Mouse (Mus musculus) heart, postnatal 0 days (tissue): ENCODE results near the gene Nradd. TPM values are rescaled to one million over a fixed set of nuclear protein-coding genes. Genes with fewer than 3 reads are reported as not detected.

Source experiments
- ATAC-seq: fragments of 200-750 bp; cut with Nextera tagmentation; 2 replicates; pipeline ENCODE4 v1.8.0; 2017; ENCODE audit warnings: low read depth, moderate number of reproducible peaks, moderate library complexity; ENCODE audit not compliant: insufficient read depth
- DNase-seq: peaks from one replicate; pipeline ENCODE4 v3.0.0-alpha.2; 2016; ENCODE audit warnings: low spot score
- H3K27ac ChIP-seq: fragments of 300-500 bp; sonication (generic); 2 replicates; pipeline ENCODE4 v1.5.1; 2014; ENCODE audit warnings: low read depth, mild to moderate bottlenecking
- H3K27me3 ChIP-seq: fragments of 300-500 bp; sonication (generic); 2 replicates; pipeline ENCODE4 v1.6.1; 2014; ENCODE audit warnings: low read length, mixed read lengths; ENCODE audit not compliant: control insufficient read depth, insufficient read depth
- H3K36me3 ChIP-seq: fragments of 300-500 bp; sonication (generic); replicated peaks from 2 replicates; pipeline ENCODE4 v1.6.1; 2014; ENCODE audit warnings: low read length, mixed read lengths; ENCODE audit not compliant: control insufficient read depth, insufficient read depth
- H3K4me1 ChIP-seq: fragments of 300-500 bp; sonication (generic); 2 replicates; pipeline ENCODE4 v1.6.1; 2014; ENCODE audit warnings: antibody characterized with exemption; ENCODE audit not compliant: control insufficient read depth, insufficient read depth
- H3K4me2 ChIP-seq: fragments of 300-500 bp; sonication (generic); 2 replicates; pipeline ENCODE4 v1.6.1; 2014; ENCODE audit warnings: low read depth, mild to moderate bottlenecking, low read length, moderate library complexity
- H3K4me3 ChIP-seq: fragments of 300-500 bp; sonication (generic); 2 replicates; pipeline ENCODE4 v1.5.1; 2014; ENCODE audit warnings: low read depth, low read length
- H3K9ac ChIP-seq: fragments of 300-500 bp; sonication (generic); replicated peaks from 2 replicates; pipeline ENCODE4 v1.6.1; 2014; ENCODE audit warnings: low read depth, low read length, mixed read lengths
- H3K9me3 ChIP-seq: fragments of 300-500 bp; sonication (generic); replicated peaks from 2 replicates; pipeline ENCODE4 v1.6.1; 2016; ENCODE audit warnings: low read length; ENCODE audit not compliant: control insufficient read depth
- CTCF ChIP-seq: IDR thresholded peaks from 2 replicates; pipeline ENCODE4 v1.5.1; 2016; ENCODE audit warnings: antibody characterized with exemption, control low read depth, low read depth
- EP300 ChIP-seq: IDR thresholded peaks from 2 replicates; pipeline ENCODE4 v1.6.1; 2016; ENCODE audit warnings: antibody characterized with exemption, low read depth
- WGBS: fragments of 180-500 bp; shearing (Covaris S2); extraction: QIAGEN DNeasy Blood & Tissue Kit; methylation state at CpG from one replicate; pipeline ENCODE4 v1.1.7; 2014; 5-methylcytosine and 5-hydroxymethylcytosine counted together
- polyA plus RNA-seq: library from polyadenylated mRNA; unstranded; fragments of >200 nt; fragmentation: Nextera tagmentation; extraction: Ambion mirVana; gene quantifications from 2 replicates; pipeline ENCODE4 v1.2.1, GENCODE M21; 2015
- total RNA-seq: library from RNA; depleted of rRNA; stranded (reverse); fragments of >200 nt; gene quantifications from 2 replicates; pipeline ENCODE4 v1.2.3, GENCODE M21; 2014; ENCODE audit warnings: low replicate concordance

Nradd gene
- total and polyA plus RNA-seq, 2 experiments from 2014 or later = 7.9 to 10.4 TPM

- Histone ChIP-seq H3K27me3 (no peaks in the 10 kb centered on the region), H3K4me2 (no peak overlapping the region), H3K27ac (no peak overlapping the region), H3K4me3 (no peak overlapping the region), H3K4me1 (peaks cover 12% of the 10 kb centered on the region; the same call in 1 of the 2 replicates), H3K36me3 (no peaks in the 10 kb centered on the region; the same call in 1 of the 2 replicates), H3K9ac (no peak overlapping the region), H3K9me3 (no peaks in the 10 kb centered on the region)
- no peak for ATAC-seq
- 90% methylated on average over 2 of the region's 2 CpGs for WGBS
- no peak for DNase-seq
- TF ChIP-seq CTCF (no peak), EP300 (no peak)
These were observed 36.0 kb upstream of the Nradd start for GRCm38 (mm10) chr9:110660208-110660607.

- 86% methylated on average over 12 of the region's 12 CpGs for WGBS
These were observed 35.3 kb upstream of the Nradd start for GRCm38 (mm10) chr9:110659521-110659920.

GRCm38 (mm10) chr9:110657474-110658078 is 33.3 kb upstream of the Nradd start:
- Histone ChIP-seq H3K4me1 (peaks cover 15% of the 10 kb centered on the region; the same call in 1 of the 2 replicates), H3K27me3 (no peaks in the 10 kb centered on the region), H3K9me3 (no peaks in the 10 kb centered on the region), H3K36me3 (no peaks in the 10 kb centered on the region; the same call in 1 of the 2 replicates), H3K4me2 (peak overlapping the region; percentile 79), H3K4me3 (peak overlapping the region; percentile 85), H3K9ac (peak overlapping the region; percentile 89), H3K27ac (peak overlapping the region; percentile 97)
- DNase-seq (peak; percentile 26), ATAC-seq (no peak)
- TF ChIP-seq EP300 (no peak), CTCF (no peak)
- WGBS = 60% methylated on average over 13 of the region's 13 CpGs

More at GRCm38 (mm10) chr9:110659521-110659920, 35.3 kb upstream of the Nradd start:
- no peak overlapping the region for H3K4me3 ChIP-seq
- no peak overlapping the region for H3K4me2 ChIP-seq
- peaks cover 10% of the 10 kb centered on the region; the same call in 1 of the 2 replicates for H3K4me1 ChIP-seq
- no peak overlapping the region for H3K9ac ChIP-seq
- TF ChIP-seq EP300 (no peak), CTCF (no peak)
- DNase-seq (no peak), ATAC-seq (no peak)
- no peak overlapping the region for H3K27ac ChIP-seq
- no peaks in the 10 kb centered on the region for H3K27me3 ChIP-seq
- no peaks in the 10 kb centered on the region for H3K9me3 ChIP-seq
- H3K36me3 ChIP-seq = no peaks in the 10 kb centered on the region; the same call in 1 of the 2 replicates

- DNase-seq (peak; percentile 100), ATAC-seq (peak; percentile 87)
- Histone ChIP-seq H3K4me3 (peak within 1 kb of the TSS; percentile 85), H3K27ac (peak within 1 kb of the TSS; percentile 97), H3K4me2 (peak within 1 kb of the TSS; percentile 79), H3K27me3 (no peaks in the 10 kb centered on the region), H3K9me3 (no peaks in the 10 kb centered on the region), H3K36me3 (no peaks in the 10 kb centered on the region; the same call in 1 of the 2 replicates), H3K4me1 (peaks cover 22% of the 10 kb centered on the region), H3K9ac (peak within 1 kb of the TSS; percentile 89)
- TF ChIP-seq CTCF (peak; percentile 22), EP300 (no peak)
- under 1% methylated on average over 52 of the region's 52 CpGs for WGBS
These were observed 32.3 kb upstream of the Nradd start, which contains the start of gene Ccdc12 for GRCm38 (mm10) chr9:110656249-110657221. Gene Ccdc12 (plus strand): TSS chr9:110656503.

- H3K27me3 ChIP-seq = no peaks in the 10 kb centered on the region
- peak overlapping the region; percentile 97 for H3K27ac ChIP-seq
- peak overlapping the region; percentile 79 for H3K4me2 ChIP-seq
- H3K9ac ChIP-seq = no peak overlapping the region
- H3K4me1 ChIP-seq = peaks cover 17% of the 10 kb centered on the region
- DNase-seq = no peak
- 74% methylated on average over 10 of the region's 10 CpGs for WGBS
- no peak for ATAC-seq
- peak overlapping the region; percentile 85 for H3K4me3 ChIP-seq
- no peak for TF ChIP-seq CTCF
- no peak for TF ChIP-seq EP300
- H3K36me3 ChIP-seq = no peaks in the 10 kb centered on the region; the same call in 1 of the 2 replicates
- no peaks in the 10 kb centered on the region for H3K9me3 ChIP-seq
These were observed 31.4 kb upstream of the Nradd start for GRCm38 (mm10) chr9:110655651-110656007.
